Mouse (Mus musculus) brain, embryonic 18.5 days (tissue): Measurements from ENCODE around the gene Cdc40.
"Not testable (repeated sequence)": the region's sequence is repeated elsewhere in the genome, so short reads cannot be mapped to it uniquely, and the experiment has no call there.

Source experiments
- DNase-seq: peaks from one replicate; pipeline ENCODE4 v3.0.0-alpha.2; 2012; ENCODE audit warnings: low read depth, low spot score

The Cdc40 gene

GRCm38 (mm10) chr10:40868081-40868480, 15.0 kb downstream of the Cdc40 start:
- no peak for DNase-seq

- DNase-seq = no peak
Measured at GRCm38 (mm10) chr10:40857599-40857998, 25.5 kb downstream of the Cdc40 start.

GRCm38 (mm10) chr10:40856703-40857102, 26.4 kb downstream of the Cdc40 start:
- DNase-seq = no peak

- DNase-seq = no peak
Measured at GRCm38 (mm10) chr10:40855616-40856015, 27.5 kb downstream of the Cdc40 start.

GRCm38 (mm10) chr10:40851138-40851537, 32.0 kb downstream of the Cdc40 start:
- DNase-seq = no peak

- no peak for DNase-seq
Measured at GRCm38 (mm10) chr10:40850644-40851043, 32.5 kb downstream of the Cdc40 start.

- DNase-seq = no peak
Measured at GRCm38 (mm10) chr10:40847176-40847874, 35.8 kb downstream of the Cdc40 start.

GRCm38 (mm10) chr10:40845626-40846025, 37.5 kb downstream of the Cdc40 start:
- DNase-seq = no peak

GRCm38 (mm10) chr10:40844546-40844945, 38.6 kb downstream of the Cdc40 start:
- no peak for DNase-seq

- no peak for DNase-seq
Measured at GRCm38 (mm10) chr10:40843841-40844240, 39.3 kb downstream of the Cdc40 start.

- no peak for DNase-seq
Measured at GRCm38 (mm10) chr10:40840086-40840485, 43.0 kb downstream of the Cdc40 start.

GRCm38 (mm10) chr10:40831267-40831666, 51.8 kb downstream of the Cdc40 start:
- DNase-seq = no peak

GRCm38 (mm10) chr10:40830312-40830711, 52.8 kb downstream of the Cdc40 start:
- no peak for DNase-seq

GRCm38 (mm10) chr10:40827706-40828105, 55.4 kb downstream of the Cdc40 start:
- DNase-seq = no peak

GRCm38 (mm10) chr10:40825952-40826351, 57.2 kb downstream of the Cdc40 start:
- no peak for DNase-seq

GRCm38 (mm10) chr10:40816471-40816870, 66.6 kb downstream of the Cdc40 start:
- DNase-seq = no peak

GRCm38 (mm10) chr10:40813627-40814026, 69.5 kb downstream of the Cdc40 start:
- DNase-seq = no peak

GRCm38 (mm10) chr10:40809411-40809910, 73.7 kb downstream of the Cdc40 start:
- not testable (repeated sequence) for DNase-seq

GRCm38 (mm10) chr10:40806221-40806620, 76.9 kb downstream of the Cdc40 start:
- DNase-seq = no peak

GRCm38 (mm10) chr10:40805221-40805620, 77.9 kb downstream of the Cdc40 start:
- no peak for DNase-seq

- DNase-seq = no peak
Measured at GRCm38 (mm10) chr10:40792115-40792514, 91.0 kb downstream of the Cdc40 start.

- no peak for DNase-seq
Measured at GRCm38 (mm10) chr10:40790406-40790805, 92.7 kb downstream of the Cdc40 start.
